Mouse (Mus musculus) right cerebral cortex, postnatal 10 days (tissue): Measurements from ENCODE around the gene Krtap12-1.
"Not testable (repeated sequence)": the region's sequence is repeated elsewhere in the genome, so short reads cannot be mapped to it uniquely, and the experiment has no call there.

Experiments
- DNase-seq, 2 experiments: peaks; one replicate each; pipeline ENCODE4 v3.0.0; 2021; ENCODE audit warnings: low spot score in 2 of 2

The Krtap12-1 gene

DNA sequence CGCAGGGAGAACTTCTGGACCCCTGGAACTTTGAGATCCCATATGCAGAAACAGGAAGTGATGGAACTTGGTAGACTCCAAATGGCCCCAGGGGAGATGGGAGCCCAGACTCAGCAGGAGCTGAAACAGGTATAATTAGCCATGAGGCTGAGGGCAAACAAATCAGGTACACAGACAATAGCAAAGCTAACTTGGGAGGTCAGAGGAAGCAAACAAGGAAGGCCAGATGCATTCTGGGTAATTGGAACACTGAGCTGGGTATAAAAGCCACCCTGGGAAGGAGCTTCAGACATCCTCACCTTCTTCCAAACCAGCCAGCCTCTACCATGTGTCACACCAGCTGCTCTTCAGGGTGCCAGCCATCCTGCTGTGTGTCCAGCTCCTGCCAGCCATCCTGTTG is at the start of gene Krtap12-1:
Gene Krtap12-1, plus strand, starts transcription at position 301 of the 400 bp plus-strand sequence.
- not testable (repeated sequence) for DNase-seq

DNA sequence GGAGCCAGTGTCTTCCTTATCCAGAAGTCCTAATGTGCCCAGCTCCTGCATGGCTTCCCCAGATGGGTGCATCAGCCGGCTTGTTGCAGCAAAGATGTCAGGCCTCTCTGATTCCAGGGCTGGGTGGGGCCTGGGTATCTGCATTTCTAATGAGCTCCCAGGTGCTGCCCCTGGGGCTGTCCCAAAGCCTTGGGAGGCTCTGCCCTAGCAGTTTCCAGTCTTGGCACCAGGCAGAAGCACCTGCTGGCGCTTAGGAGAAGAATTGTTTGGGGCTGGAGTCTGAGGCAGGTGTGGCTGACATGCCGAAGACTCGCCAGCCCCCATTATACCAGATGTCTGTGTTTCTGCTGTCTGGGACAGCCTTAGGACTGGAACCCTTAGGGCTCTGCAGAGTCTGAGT is 49.7 kb upstream of the Krtap12-1 start:
- no peak for DNase-seq

- DNase-seq, result no peak
Measured at GRCm38 (mm10) chr10:77671519-77671918, 48.9 kb upstream of the Krtap12-1 start.

GRCm38 (mm10) chr10:77673765-77674164 is 46.6 kb upstream of the Krtap12-1 start:
- no peak for DNase-seq

GRCm38 (mm10) chr10:77677562-77677961 is 42.8 kb upstream of the Krtap12-1 start:
- DNase-seq, result peak in 1 of 2 experiments; percentile 39

DNA sequence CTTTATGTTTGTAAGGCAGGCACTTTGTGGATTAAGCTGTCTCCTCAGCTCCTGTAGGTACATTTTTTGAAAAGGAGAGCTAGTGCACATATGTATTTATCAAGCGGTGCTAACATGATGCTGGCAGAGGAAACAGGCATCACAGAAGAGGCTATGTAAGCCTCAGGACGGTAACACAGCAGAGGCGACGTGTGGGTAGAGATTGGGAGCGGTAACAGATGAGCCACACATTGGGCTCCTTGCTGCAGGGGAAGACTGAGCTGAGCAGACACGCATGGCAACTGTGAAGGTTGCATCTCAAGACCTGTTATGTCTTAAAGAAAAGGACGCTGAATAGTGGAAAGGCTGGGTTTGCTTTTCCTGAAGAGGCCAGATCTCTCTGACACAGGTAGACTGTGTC is 37.4 kb upstream of the Krtap12-1 start:
- DNase-seq, result no peak

GRCm38 (mm10) chr10:77684181-77684580 is 36.2 kb upstream of the Krtap12-1 start:
- DNase-seq, result no peak

- DNase-seq, result no peak
Measured at GRCm38 (mm10) chr10:77685895-77686664, 34.3 kb upstream of the Krtap12-1 start, which contains the start of gene Tspear. Gene Tspear, plus strand, starts transcription at chr10:77686569.

- DNase-seq, result no peak
Measured at GRCm38 (mm10) chr10:77687021-77687420, 33.4 kb upstream of the Krtap12-1 start.

DNA sequence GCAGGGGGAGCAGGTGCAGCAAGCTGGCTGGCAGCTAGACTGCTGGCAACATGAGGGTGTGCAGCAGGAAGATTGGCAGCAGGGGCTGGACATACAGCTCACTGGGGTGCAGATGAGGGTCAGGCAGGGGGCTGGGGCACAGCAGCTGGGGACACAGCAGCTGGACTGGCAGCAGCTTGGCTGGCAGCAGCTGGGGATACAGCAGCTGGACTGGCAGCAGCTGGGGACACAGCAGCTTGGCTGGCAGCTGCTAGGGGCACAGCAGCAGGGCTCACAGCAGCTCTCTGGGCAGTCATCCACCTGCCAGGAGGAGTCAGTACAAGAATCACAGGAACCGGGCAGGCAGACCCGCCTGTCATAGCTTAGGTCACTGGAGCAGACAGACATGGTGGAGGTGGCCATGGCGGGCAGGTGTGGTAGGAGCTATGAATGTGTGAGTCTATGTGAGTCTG is 30.0 kb upstream of the Krtap12-1 start, which contains the start of gene Gm19402:
Gene Gm19402, minus strand, starts transcription at position 402 of the 452 bp plus-strand sequence.
- not testable (repeated sequence) for DNase-seq

DNA sequence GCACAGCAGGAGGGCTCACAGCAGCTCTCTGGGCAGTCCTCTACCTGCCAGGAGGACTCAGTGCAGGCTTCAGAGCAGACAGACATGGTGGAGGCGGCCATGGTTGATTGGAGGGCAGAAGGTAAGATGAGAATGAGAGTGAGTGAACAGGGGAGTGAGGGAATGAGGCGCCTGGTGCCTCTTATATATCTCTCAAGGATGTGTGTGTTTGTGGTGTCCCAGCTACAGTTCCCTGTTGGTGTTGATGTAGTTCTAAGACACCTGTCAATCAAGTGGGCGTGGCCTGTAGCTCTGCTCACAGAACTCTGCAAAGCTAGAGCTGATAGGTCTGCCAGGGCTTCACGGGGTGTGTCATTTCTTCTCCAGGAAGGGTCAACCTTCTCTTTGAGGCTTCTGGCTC is 23.3 kb upstream of the Krtap12-1 start, which contains the start of gene Gm9508:
Gene Gm9508, minus strand, starts transcription at position 101 of the 400 bp plus-strand sequence.
- DNase-seq, result no peak

GRCm38 (mm10) chr10:77706326-77706725 is 14.1 kb upstream of the Krtap12-1 start, which contains the start of gene Gm10272:
Gene Gm10272, plus strand, starts transcription at chr10:77706626.
- no peak for DNase-seq

- no peak for DNase-seq
Measured at GRCm38 (mm10) chr10:77709831-77710230, 10.6 kb upstream of the Krtap12-1 start.

DNA sequence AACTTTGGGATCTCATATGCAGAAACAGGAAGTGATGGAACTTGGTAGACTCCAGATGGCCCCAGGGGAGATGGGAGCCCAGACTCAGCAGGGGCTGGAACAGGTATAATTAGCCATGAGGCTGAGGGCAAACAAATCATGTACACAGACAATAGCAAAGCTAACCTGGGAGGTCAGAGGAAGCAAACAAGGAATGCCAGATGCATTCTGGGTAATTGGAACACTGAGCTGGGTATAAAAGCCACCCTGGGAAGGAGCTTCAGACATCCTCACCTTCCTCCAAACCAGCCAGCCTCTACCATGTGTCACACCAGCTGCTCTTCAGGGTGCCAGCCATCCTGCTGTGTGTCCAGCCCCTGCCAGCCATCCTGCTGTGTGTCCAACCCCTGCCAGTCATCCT is 9.2 kb upstream of the Krtap12-1 start, which contains the start of gene Gm10024:
Gene Gm10024, plus strand, starts transcription at position 301 of the 400 bp plus-strand sequence.
- not testable (repeated sequence) for DNase-seq

DNA sequence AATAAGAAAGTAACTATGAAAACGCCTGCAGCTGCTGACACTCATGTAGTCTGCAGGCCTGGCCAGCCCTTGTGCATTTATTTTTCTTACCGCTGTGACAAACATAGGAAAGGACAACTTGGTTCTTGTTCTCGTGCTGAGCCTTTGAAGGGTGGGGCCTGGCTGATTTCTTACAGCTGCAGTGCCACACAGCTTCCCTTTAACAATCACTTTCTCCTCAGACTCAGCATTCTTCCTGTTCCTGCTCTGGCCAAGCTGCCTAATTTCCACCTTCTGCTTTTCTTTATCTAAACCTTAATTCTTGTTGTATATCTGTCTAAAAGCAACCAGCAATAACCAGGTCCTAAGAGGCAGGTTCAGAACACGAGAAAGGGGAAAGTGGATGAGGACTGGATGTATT is 6.7 kb upstream of the Krtap12-1 start:
- no peak for DNase-seq

DNA sequence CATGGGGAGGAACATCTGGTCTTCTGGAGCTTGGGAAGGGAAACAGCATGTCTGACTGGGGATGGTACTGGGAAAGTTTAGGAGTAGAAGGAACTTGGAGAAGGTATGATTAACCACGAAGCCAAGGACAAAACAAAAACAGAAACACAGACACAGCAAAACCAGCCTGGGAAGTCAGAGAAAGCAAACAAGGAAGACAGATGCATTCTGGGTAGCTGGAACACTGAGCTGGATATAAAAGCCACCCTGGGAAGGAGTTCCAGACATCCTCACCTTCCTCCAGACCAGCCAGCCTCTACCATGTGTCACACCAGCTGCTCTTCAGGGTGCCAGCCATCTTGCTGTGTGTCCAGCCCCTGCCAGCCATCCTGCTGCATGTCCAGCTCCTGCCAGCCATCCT is 4.9 kb upstream of the Krtap12-1 start, which contains the start of gene Gm10142:
Gene Gm10142, plus strand, starts transcription at position 301 of the 400 bp plus-strand sequence.
- no peak for DNase-seq

GRCm38 (mm10) chr10:77724855-77725254 is 4.5 kb downstream of the Krtap12-1 start:
- no peak for DNase-seq

- DNase-seq, result no peak
Measured at GRCm38 (mm10) chr10:77726186-77726585, 5.8 kb downstream of the Krtap12-1 start, which contains the start of gene Gm10100. Gene Gm10100, plus strand, starts transcription at chr10:77726486.

- no peak for DNase-seq
Measured at GRCm38 (mm10) chr10:77728280-77728679, 7.9 kb downstream of the Krtap12-1 start.

- no peak for DNase-seq
Measured at GRCm38 (mm10) chr10:77729241-77729640, 8.8 kb downstream of the Krtap12-1 start.

DNA sequence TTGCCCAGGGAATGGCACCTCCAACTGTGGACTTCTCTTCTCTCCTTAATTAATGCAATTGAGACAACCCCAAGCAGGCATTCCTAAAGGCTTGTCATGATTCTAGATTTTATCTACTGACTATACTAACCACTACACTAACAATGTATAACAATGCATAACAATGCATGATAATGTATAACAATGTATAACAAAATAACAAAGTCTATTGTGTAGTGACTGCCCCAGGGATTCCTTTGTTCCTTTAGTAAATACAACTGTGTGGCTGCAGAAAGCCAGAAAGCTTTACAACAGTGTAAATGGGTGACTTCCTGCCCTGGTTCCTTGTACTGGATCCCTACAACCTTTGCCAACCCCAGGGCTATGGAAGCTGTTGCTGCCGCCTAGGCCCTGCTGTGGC is 15.5 kb downstream of the Krtap12-1 start:
- no peak for DNase-seq

DNA sequence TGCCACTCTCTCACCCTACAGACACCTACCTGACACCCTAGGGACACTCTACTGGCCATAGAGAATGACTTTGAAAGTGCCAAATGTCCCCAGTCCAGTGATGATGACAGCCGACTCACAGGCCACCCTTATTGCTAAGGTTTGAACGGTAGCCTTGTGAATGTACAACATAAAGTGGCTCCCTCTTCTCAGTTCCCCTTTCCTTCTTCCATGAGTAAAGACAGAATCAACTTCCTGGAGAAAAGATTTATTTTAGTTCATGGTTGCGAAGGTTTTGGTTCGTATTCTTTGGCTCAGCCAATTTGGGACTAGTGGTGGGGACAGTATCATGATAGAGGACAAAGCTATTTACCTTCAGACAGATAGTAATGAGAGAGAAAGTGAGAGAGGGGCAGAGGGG is 18.5 kb downstream of the Krtap12-1 start:
- no peak for DNase-seq
